Mouse (Mus musculus) heart, postnatal 0 days (tissue): ENCODE results near the gene Lrrc25.

Source experiments
- CTCF ChIP-seq: IDR thresholded peaks from 2 replicates; pipeline ENCODE4 v1.5.1; 2016; ENCODE audit warnings: antibody characterized with exemption, control low read depth, low read depth
- EP300 ChIP-seq: IDR thresholded peaks from 2 replicates; pipeline ENCODE4 v1.6.1; 2016; ENCODE audit warnings: antibody characterized with exemption, low read depth

- TF ChIP-seq CTCF (no peak), EP300 (no peak)
These were observed 21.1 kb upstream of the Lrrc25 start for GRCm38 (mm10) chr8:70594621-70595564.
